Mouse (Mus musculus): ENCODE data around the gene Ovol2.

Gene Ovol2

GRCm38 (mm10) chr2:144311372-144311771 is 20.6 kb downstream of the Ovol2 start:
- DNase-seq = no peak

DNA sequence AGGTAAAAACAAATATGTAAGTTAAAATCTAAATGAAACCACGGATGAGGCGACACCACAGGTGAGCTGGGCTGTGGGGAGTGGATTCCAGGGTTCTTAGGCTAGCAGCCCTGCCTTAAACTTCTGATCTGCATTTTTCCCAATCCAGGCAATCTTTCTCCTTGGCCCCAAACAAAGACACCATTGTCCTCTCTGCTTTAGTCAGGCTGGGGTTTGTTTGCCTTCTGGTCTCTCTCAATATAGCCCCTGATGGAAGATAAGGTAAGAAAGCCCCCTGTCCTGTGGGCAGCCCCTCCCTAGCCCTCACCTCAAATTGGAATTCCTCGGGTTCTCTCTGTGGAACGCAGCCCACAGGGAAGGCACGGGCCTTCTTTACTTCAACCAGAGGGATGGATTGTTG is 21.7 kb downstream of the Ovol2 start:
- no peak for DNase-seq

- peak; percentile 71 for DNase-seq
These were observed 23.4 kb downstream of the Ovol2 start for GRCm38 (mm10) chr2:144308561-144308960.

- no peak for DNase-seq
These were observed 26.1 kb downstream of the Ovol2 start for GRCm38 (mm10) chr2:144305721-144306294.

DNA sequence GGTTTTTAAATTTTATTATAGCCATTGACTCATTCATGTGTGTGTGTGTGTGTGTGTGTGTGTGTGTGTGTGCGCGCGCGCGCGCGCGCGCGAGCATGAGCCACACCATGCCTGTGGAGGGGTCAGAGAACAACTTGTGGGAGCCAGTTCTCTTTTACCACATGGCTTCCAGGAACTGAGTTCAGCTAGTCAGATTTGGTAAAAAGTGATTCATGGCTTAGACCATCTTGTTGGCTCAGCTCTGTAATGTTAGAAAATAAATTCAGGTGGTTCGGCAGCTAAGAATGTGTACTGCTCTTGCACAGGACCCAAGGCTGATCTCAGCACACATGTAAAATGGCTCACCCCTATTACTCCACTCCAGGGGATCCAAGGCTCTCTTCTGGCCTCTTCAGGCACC is 30.8 kb downstream of the Ovol2 start:
- DNase-seq = no peak

- DNase-seq = no peak
These were observed 31.9 kb downstream of the Ovol2 start for GRCm38 (mm10) chr2:144299749-144300669.

- no peak for DNase-seq
These were observed 36.7 kb downstream of the Ovol2 start for GRCm38 (mm10) chr2:144295145-144295735.

- no peak for DNase-seq
These were observed 40.2 kb downstream of the Ovol2 start for GRCm38 (mm10) chr2:144291600-144292305.

DNA sequence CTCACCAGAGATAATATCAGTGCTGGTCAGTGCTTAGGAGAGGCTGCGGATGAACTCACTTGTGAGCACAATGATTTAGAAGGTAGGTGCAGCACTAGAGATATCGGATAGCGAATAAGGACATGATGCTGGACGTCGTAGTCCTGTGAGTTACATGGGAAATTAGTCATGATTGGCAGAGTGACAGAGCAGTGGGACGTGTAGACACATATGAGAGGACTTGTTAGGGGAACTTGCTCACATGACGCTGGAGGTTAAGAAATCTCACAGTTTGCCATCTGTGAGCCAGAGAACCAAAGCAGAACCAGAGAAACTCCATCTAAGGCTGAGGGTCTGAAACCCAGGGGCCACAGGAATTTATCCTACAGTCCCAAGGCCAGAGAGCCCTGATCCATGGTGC is 41.6 kb downstream of the Ovol2 start:
- no peak for DNase-seq

DNA sequence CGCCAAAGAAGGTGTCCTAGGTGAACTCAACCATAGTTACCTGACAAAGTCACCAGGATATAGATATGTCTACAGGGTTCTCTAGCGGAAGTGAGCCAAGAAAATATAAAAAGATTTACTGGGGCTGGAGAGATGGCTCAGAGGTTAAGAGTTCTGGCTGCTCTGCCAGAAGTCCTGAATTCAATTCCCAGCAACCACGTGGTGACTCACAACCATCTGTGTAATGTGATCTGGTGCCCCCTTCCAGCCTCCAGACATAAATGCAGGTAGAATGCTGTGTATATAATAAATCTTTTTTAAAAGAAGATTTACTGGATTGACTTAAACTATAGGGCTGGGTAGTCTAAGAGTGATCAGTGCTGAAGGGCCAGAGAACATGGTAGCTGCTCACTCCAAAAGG is 50.5 kb downstream of the Ovol2 start:
- no peak for DNase-seq

DNA sequence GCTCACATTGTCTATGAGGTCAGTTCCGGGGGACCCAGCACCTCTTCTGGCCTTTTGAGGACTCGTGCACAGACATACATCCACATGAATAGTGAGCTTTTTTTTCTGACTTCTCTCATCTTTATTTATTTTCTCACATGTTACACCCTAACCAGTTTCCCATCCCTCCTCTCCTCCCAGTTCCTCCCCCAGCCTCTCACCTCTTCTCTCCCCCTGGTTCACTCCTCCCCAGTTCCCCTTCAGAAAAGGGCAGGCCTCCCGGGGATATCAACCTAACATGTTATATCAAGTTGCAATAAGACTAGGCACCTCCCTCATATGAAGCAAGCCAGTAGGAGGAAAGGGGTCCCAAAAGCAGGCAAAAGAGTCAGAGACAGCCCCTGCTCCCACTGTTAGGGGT is 51.4 kb downstream of the Ovol2 start:
- DNase-seq = no peak

- peak; percentile 83 for DNase-seq
These were observed 52.2 kb downstream of the Ovol2 start for GRCm38 (mm10) chr2:144279742-144280141.

GRCm38 (mm10) chr2:144276885-144277284 is 55.1 kb downstream of the Ovol2 start:
- no peak for DNase-seq

GRCm38 (mm10) chr2:144274741-144275140 is 57.2 kb downstream of the Ovol2 start:
- no peak for DNase-seq

GRCm38 (mm10) chr2:144272088-144272487 is 59.9 kb downstream of the Ovol2 start:
- no peak for DNase-seq

GRCm38 (mm10) chr2:144270507-144271420 is 61.2 kb downstream of the Ovol2 start, which contains the start of the genes Mgme1 and Snx5:
Mgme1 (plus strand) TSS chr2:144270663.
Snx5 (minus strand) TSS chr2:144270906.
- DNase-seq = peak; percentile 97

DNA sequence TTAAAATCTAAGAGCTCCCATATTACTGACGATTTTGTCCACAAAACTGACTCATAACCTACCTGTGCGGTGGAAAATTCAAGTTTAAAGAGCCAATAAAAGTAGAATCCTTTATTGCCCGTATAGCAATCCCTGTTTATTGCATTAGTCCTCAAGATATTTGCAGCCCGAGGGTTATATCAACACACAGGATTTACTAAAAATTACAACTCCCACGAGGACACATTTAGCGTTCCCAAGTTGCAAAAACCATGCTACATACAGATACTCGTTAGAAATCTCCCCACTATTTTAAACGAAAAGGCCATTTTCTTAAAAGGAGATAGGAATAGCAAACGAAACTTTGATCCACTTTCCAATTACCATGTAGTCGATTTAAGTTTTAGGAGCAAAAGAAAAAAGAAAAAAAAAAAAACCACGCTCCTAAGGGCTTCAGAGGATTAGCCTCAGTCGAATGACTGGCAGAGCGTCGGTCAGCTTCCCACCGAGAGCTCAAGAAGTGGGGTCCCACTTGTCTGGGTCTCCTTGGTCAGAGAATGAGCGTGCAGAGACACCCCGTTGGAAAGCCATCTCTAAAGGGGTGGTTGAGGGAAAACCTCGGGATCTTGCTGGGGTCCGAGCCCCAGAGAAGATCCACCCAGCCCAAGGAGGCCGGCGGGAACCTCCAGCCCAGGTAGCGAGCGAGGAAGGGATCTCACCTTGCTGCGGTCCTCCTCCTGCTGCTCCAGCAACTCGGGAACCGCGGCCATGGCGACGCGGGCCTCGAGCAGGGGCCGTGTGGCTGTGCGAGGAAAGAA is 62.1 kb downstream of the Ovol2 start:
- DNase-seq = no peak

- DNase-seq = no peak
These were observed 62.7 kb downstream of the Ovol2 start for GRCm38 (mm10) chr2:144269306-144269650.

- no peak for DNase-seq
These were observed 63.3 kb downstream of the Ovol2 start for GRCm38 (mm10) chr2:144268446-144269305.

DNA sequence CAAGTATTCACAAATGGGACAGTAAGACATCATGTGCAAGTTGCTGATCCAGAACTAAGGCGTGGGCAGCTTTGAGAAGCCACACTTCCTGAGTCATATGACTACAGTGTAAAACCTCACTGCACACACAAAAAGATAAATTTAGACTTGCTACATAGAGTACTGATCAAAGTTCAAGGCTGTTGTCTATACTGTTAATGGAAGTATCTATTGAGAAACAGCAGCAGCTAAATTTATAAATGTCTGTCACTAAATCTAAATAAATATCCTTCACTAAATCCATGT is 64.3 kb downstream of the Ovol2 start:
- no peak for DNase-seq

Data from kidney, adult 18-20 months (tissue).